Mouse (Mus musculus) forebrain, embryonic 13.5 days (tissue): ENCODE measurements around the gene Sorcs3. TPM values are rescaled to one million over a fixed set of nuclear protein-coding genes. Genes with fewer than 3 reads are reported as not detected.
A peak's percentile ranks its signal among the peaks of the same experiment; 100 is the strongest.

Source experiments
- ATAC-seq: fragments of 200-750 bp; cut with Nextera tagmentation; 2 replicates; pipeline ENCODE4 v1.8.0; 2017
- H3K27ac ChIP-seq: fragments of 300-500 bp; sonication (generic); 2 replicates; pipeline ENCODE4 v1.5.1; 2015; ENCODE audit warnings: inconsistent platforms, mild to moderate bottlenecking, moderate library complexity
- H3K27me3 ChIP-seq: fragments of 300-500 bp; sonication (generic); 2 replicates; pipeline ENCODE4 v1.6.1; 2015; ENCODE audit warnings: mild to moderate bottlenecking, inconsistent platforms
- H3K36me3 ChIP-seq: fragments of 300-500 bp; sonication (generic); 2 replicates; pipeline ENCODE4 v1.6.1; 2015; ENCODE audit warnings: mild to moderate bottlenecking, inconsistent platforms; ENCODE audit not compliant: poor library complexity, severe bottlenecking
- H3K4me1 ChIP-seq: fragments of 300-500 bp; sonication (generic); 2 replicates; pipeline ENCODE4 v1.6.1; 2015; ENCODE audit warnings: inconsistent platforms
- H3K4me2 ChIP-seq: fragments of 300-500 bp; sonication (generic); 2 replicates; pipeline ENCODE4 v1.6.1; 2015; ENCODE audit warnings: inconsistent platforms, mild to moderate bottlenecking, moderate library complexity
- H3K4me3 ChIP-seq: fragments of 300-500 bp; sonication (generic); 2 replicates; pipeline ENCODE4 v1.5.1; 2015; ENCODE audit warnings: mild to moderate bottlenecking, inconsistent platforms
- H3K9ac ChIP-seq: fragments of 300-500 bp; sonication (generic); 2 replicates; pipeline ENCODE4 v1.6.1; 2015; ENCODE audit warnings: mild to moderate bottlenecking, inconsistent platforms
- H3K9me3 ChIP-seq: fragments of 300-500 bp; sonication (generic); replicated peaks from 2 replicates; pipeline ENCODE4 v1.6.1; 2016; ENCODE audit warnings: inconsistent platforms
- WGBS: fragments of 180-500 bp; shearing (Covaris S2); methylation state at CpG from one replicate; pipeline ENCODE4 v1.1.7; 2015; 5-methylcytosine and 5-hydroxymethylcytosine counted together
- polyA plus RNA-seq: library from polyadenylated mRNA; unstranded; fragments of >200 nt; fragmentation: Nextera tagmentation; extraction: Ambion mirVana; gene quantifications from 2 replicates; pipeline ENCODE4 v1.2.1, GENCODE M21; 2015

Gene Sorcs3
- polyA plus RNA-seq: 3.8 and 5.3 TPM in 2 replicates

DNA sequence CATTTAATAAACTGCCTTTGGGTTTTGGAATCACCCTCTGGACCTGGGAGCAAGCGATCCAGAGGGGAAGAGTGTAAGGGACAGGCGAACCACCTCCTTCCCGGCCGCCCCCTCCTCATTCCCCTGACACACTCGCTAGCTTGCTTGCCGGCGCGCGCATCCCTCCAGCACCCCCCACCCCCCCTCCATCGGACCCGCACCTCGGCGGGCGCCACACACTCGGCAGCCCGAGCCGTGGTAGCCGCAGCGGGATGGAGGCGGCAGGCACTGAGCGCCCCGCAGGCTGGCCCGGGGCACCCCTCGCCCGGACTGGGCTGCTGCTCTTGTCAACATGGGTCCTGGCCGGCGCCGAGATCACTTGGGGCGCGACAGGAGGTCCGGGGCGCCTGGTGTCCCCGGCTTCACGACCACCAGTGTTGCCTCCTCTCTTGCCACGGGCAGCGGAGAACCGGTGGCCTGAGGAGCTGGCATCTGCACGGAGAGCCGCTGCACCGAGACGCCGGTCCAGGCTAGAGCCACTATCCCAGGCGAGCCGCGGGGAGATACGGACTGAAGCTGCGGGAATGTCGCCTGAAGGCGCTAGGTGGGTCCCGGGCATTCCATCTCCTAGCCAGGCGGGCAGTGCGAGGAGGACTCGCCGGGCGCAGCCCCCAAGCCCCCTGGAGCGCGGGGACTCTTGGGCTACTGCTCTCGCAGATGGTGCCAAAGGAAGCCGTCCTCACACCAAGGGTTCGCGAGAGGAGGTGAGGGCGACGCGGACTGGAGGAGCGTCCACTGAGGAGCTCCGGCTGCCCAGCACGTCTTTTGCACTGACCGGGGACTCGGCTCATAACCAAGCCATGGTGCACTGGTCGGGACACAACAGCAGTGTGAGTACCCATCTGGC lies at the start of gene Sorcs3:
Sorcs3 (plus strand) TSS at position 97 of the 886 bp plus-strand sequence.
- peaks cover 39% of the 10 kb centered on the region for H3K27me3 ChIP-seq
- under 1% methylated on average over 62 of the region's 70 CpGs for WGBS
- no peaks in the 10 kb centered on the region for H3K9me3 ChIP-seq
- peak within 1 kb of the TSS; percentile 99 for H3K4me2 ChIP-seq
- ATAC-seq: peak; percentile 59
- peaks cover 48% of the 10 kb centered on the region for H3K4me1 ChIP-seq
- no peaks in the 10 kb centered on the region for H3K36me3 ChIP-seq
- H3K27ac ChIP-seq: peak within 1 kb of the TSS; percentile 32
- peak within 1 kb of the TSS; percentile 63 for H3K4me3 ChIP-seq
- H3K9ac ChIP-seq: peak within 1 kb of the TSS; percentile 74

DNA sequence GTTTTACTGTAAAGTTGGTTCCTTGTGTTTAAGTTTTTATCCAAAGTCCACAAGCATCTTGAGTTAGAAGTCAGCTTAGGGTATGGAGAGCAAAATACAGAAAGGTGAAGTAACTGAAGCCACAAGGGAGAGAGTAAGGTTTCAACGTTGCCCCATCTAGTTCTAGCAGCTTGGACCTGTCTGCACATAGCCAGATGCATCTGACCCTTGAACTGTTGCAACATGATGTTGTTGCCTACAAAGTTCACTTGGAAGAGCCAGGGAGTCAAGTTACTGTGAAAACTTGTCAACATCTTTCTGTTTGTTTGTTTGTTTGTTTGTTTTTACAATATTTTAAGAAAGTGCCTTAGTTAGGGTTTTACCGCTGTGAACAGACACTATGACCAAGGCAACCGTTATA lies 40.5 kb upstream of the Sorcs3 start:
- Histone ChIP-seq H3K27ac (no peak overlapping the region), H3K36me3 (no peaks in the 10 kb centered on the region), H3K4me1 (no peaks in the 10 kb centered on the region), H3K4me2 (no peak overlapping the region), H3K27me3 (no peaks in the 10 kb centered on the region), H3K4me3 (no peak overlapping the region), H3K9me3 (no peaks in the 10 kb centered on the region), H3K9ac (no peak overlapping the region)
- ATAC-seq: no peak
- WGBS: 92% methylated on average over 3 of the region's 3 CpGs

DNA sequence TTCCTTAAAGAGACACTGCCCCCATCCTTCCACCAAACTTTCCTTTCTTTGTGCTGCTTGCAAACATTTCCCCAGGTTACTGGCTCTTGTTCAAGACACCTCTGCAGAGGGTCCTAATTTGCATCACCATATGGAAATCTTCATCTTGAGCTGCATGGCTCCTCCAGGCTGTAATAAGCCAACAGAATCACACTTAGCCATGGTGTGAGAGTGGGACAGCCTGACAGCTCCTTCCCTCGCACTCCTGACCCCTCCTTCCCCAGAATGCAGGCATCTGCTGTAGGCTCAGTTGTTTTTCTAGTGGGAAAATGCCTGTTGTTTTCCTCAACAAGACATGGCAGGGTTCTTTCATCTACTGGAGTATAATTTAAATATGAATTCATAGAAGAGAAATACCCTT lies 38.7 kb upstream of the Sorcs3 start:
- H3K4me3 ChIP-seq: no peak overlapping the region
- H3K27ac ChIP-seq: no peak overlapping the region
- H3K9ac ChIP-seq: no peak overlapping the region
- no peak overlapping the region for H3K4me2 ChIP-seq
- WGBS: 42% methylated on average over 1 of the region's 1 CpGs
- H3K27me3 ChIP-seq: no peaks in the 10 kb centered on the region
- ATAC-seq: peak; percentile 78
- no peaks in the 10 kb centered on the region for H3K4me1 ChIP-seq
- H3K9me3 ChIP-seq: no peaks in the 10 kb centered on the region
- no peaks in the 10 kb centered on the region for H3K36me3 ChIP-seq

DNA sequence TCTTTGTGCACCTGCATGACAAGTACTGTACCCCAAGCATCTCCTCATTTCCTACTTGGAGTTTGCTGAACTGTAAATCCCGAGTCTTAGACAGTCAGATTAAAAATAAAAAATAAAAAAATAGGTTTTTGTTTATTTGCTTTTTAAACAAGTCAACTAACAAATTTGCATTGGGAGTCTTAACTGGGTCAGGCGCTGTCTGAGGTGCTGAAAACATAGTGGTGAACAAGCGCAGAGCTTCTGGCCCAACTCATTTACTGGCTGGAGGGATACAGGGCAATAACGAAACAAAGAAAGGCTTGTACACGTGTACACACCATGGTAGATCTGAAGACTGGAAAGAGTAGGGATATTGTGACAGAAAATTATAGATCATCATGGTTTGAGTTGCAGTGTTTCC lies 37.5 kb upstream of the Sorcs3 start:
- Histone ChIP-seq H3K27me3 (no peaks in the 10 kb centered on the region), H3K9ac (no peak overlapping the region), H3K4me1 (no peaks in the 10 kb centered on the region), H3K4me3 (no peak overlapping the region), H3K27ac (no peak overlapping the region), H3K4me2 (no peak overlapping the region), H3K9me3 (no peaks in the 10 kb centered on the region), H3K36me3 (no peaks in the 10 kb centered on the region)
- ATAC-seq: no peak
- 60% methylated on average over 5 of the region's 5 CpGs for WGBS

DNA sequence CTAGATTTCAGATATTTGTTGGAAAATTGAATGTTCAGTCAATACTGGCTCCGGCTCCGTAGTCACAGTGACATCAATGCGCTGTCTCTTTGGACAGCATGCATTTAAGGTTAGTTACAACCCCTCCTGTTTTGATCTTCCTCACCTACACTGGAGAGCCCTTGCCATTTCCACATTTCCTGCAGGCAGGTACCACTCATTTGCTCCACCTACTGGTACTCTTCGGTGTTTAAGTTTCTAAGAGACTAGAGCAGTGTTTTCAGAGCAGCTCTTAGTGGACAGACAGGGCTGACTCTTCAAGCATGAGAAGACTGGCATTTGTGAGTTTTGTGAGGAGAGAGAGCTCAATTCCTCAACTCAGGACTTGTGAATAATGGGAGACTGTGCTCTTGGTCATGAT lies 31.1 kb upstream of the Sorcs3 start:
- Histone ChIP-seq H3K4me1 (no peaks in the 10 kb centered on the region), H3K9ac (no peak overlapping the region), H3K4me3 (no peak overlapping the region), H3K9me3 (no peaks in the 10 kb centered on the region), H3K36me3 (no peaks in the 10 kb centered on the region), H3K27ac (no peak overlapping the region), H3K27me3 (no peaks in the 10 kb centered on the region), H3K4me2 (no peak overlapping the region)
- ATAC-seq: no peak
- 69% methylated on average over 4 of the region's 4 CpGs for WGBS

DNA sequence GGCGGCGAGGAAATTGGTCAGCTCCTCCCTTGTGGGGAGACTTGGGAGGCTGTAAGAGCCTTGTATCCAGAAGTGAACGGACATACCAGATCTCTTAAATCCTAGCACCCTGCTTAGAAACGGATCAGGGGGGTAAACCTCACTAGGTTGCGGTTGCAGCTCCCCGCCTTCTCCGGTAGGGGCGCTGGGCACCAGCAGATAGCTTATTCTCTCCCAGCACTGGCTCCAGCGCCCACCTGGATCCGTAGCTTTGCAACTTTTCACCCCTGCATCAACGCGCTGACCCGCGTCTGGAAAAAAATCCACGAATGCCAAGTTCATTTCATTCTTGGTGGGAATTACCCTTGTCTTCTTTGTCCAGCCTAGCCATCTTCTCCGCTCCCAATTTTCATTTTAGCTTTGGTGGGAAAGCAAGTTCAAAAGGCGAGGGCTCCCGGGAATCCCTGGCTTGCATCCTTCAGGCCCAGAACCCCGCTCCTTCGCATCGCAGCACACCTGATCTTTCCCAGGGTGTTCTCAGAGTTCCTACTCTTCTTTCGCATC lies 1.8 kb upstream of the Sorcs3 start:
- peak overlapping the region; percentile 63 for H3K4me3 ChIP-seq
- peak; percentile 28; the same call in 1 of the 2 replicates for ATAC-seq
- no peaks in the 10 kb centered on the region for H3K36me3 ChIP-seq
- under 1% methylated on average over 21 of the region's 22 CpGs for WGBS
- peak overlapping the region; percentile 99 for H3K4me2 ChIP-seq
- H3K4me1 ChIP-seq: peaks cover 38% of the 10 kb centered on the region
- no peaks in the 10 kb centered on the region for H3K9me3 ChIP-seq
- peaks cover 30% of the 10 kb centered on the region for H3K27me3 ChIP-seq
- H3K27ac ChIP-seq: no peak overlapping the region
- H3K9ac ChIP-seq: peak overlapping the region; percentile 74; the same call in 1 of the 2 replicates

DNA sequence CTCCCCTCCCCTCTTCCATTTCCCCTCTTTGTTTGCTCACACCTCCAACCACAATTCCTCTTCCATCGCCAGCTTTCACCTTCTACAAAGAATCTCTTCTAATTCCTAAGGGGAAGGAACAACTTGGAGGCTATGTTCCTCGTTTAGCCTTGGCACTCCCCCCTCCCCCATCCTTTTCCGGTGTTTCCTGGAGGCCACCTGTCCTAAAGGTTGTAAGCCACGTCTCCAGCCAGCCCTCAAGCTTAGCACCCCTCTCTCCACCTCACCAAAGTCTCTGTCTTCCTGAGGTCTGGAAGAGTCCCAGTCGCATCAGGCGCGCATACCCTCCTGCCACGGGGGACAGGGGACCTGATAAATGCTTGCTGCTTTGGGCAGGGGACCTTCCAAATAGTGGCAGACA lies 1.3 kb upstream of the Sorcs3 start:
- Histone ChIP-seq H3K36me3 (no peaks in the 10 kb centered on the region), H3K4me1 (peaks cover 42% of the 10 kb centered on the region), H3K27me3 (peaks cover 34% of the 10 kb centered on the region), H3K27ac (no peak overlapping the region; the same call in 1 of the 2 replicates), H3K9me3 (no peaks in the 10 kb centered on the region), H3K9ac (peak overlapping the region; percentile 74), H3K4me2 (peak overlapping the region; percentile 99), H3K4me3 (peak overlapping the region; percentile 63)
- WGBS: 1% methylated on average over 8 of the region's 8 CpGs
- peak; percentile 7; the same call in 1 of the 2 replicates for ATAC-seq

DNA sequence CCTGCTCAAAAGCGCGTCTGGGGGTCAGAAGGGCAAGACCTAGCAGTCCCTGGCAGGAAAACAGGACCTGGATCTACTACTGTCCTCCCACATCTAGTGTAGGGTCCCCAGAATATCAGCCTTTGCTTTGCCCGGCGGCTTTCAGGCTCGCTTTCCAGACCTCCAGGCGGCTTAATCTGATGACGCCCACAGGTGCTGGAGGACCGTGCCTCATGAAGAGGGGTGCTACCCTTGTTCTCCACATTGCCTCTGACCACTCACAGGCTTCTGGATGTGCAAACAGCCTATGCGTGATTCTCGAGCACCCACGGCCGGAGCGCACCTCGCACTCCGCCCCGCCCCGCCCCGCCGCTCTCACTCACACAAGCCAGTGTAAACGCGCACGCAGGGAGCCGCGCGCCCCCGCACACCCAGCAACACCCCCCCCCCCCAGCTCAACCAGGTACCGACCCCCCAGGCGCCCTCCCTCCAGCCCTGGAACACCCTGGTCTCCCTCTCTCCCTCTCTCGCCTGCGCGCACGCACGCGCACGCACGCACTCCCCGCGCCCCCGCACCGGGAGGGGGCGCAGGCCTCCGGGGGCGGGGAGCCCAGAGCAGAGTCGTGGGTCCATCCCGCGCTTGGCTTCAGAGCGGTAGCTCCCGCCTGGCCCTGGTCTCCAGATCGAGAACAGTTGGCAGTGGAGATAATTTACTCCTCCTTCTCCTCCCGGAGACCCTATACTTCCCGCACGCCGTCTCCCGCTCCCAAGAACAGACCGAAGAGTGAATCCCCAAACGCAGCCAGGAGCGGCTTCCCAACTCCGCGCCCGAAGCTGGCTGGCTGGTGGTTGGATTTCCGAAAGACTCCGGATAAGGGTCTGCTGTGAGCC lies 698 bp upstream of the Sorcs3 start:
- peaks cover 48% of the 10 kb centered on the region for H3K4me1 ChIP-seq
- H3K27me3 ChIP-seq: peaks cover 39% of the 10 kb centered on the region
- H3K36me3 ChIP-seq: no peaks in the 10 kb centered on the region
- peak overlapping the region; percentile 74 for H3K9ac ChIP-seq
- peak overlapping the region; percentile 99 for H3K4me2 ChIP-seq
- peak overlapping the region; percentile 63 for H3K4me3 ChIP-seq
- peak; percentile 44 for ATAC-seq
- 1% methylated on average over 43 of the region's 62 CpGs for WGBS
- H3K27ac ChIP-seq: no peak overlapping the region; the same call in 1 of the 2 replicates
- H3K9me3 ChIP-seq: no peaks in the 10 kb centered on the region

DNA sequence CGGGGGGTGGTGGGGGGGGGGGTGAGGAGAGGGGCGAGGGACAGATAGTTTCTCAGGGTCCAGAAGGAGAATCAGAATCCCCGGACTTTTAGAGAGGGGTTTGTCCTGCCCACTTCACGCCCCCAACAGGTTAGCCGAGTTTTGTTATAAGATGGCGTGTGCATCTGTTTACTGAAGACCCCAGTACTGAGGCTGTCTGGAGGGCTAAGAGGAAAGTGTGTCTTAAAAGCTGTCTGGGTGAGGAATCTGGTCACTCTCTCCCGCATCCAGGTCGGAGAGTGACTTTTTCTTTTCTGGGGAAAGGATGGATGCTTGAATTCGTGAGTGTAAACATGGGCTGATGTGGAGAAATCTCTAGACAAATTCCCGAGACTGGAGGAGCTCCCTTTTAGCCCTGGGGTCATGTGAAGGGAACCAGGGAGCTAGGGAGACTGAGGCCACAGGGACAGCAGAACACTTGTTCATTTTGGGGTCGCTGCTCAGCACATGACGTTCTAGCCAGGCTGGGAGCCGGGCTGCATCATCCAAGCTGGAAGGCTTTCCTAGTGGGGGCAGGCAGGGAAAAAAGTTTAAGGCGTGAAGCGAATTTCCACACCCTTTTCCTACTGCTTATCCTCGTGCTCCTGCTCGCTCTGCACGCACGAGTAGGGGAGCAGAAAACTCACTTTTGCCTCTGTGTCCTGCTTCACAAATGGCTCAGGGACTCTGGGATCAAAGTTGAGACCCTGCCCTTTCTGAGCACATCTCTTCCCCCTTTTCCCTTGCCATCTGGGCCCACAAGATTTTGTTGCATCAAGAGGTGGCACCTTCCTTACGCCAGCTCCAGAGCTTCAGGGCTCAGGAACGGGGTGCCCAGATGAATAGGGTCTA lies 1.3 kb downstream of the Sorcs3 start:
- peak overlapping the region; percentile 63 for H3K4me3 ChIP-seq
- ATAC-seq: no peak
- 0 out of 2 replicates have a peak, but pooled peaks cover under 1% of the 10 kb centered on the region for H3K9me3 ChIP-seq
- H3K4me1 ChIP-seq: peaks cover 48% of the 10 kb centered on the region
- no peak overlapping the region; the same call in 1 of the 2 replicates for H3K27ac ChIP-seq
- H3K27me3 ChIP-seq: peaks cover 39% of the 10 kb centered on the region
- H3K36me3 ChIP-seq: no peaks in the 10 kb centered on the region
- WGBS: 2% methylated on average over 20 of the region's 21 CpGs
- peak overlapping the region; percentile 74 for H3K9ac ChIP-seq
- peak overlapping the region; percentile 99 for H3K4me2 ChIP-seq

DNA sequence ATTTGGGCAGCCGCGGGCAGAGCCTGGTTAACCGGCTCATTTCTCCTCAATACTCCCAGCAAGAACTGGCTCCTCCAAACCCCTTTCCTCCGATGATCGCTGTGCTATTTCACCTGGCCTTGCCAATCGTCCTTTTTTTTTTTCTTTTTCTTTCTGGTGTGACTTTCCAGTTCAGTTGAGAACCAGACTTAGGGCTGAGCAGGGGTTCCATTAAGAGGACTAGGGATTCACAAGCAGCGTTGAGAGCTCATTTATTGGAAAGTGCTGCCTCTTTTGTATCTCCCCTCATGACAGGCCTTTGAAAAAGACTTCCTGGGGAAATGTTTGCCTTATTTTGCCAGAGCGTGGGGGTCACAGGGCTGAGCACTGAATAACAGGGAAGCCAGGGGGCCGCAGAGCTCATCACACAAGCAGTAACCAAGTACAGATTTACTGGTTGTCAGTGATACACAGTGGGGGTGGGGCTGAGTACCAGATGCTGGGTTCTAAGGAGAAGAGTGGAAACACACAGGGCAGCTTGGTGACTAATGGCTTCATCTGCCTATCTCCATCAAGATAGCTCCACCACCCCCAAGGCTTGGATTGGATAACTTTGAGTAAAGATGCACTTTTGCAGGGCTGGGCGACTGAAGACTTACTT lies 2.0 kb downstream of the Sorcs3 start:
- Histone ChIP-seq H3K9me3 (0 out of 2 replicates have a peak, but pooled peaks cover 6% of the 10 kb centered on the region), H3K27ac (no peak overlapping the region), H3K4me1 (peaks cover 48% of the 10 kb centered on the region), H3K4me3 (peak overlapping the region; percentile 63), H3K9ac (peak overlapping the region; percentile 43), H3K4me2 (peak overlapping the region; percentile 99), H3K36me3 (no peaks in the 10 kb centered on the region), H3K27me3 (peaks cover 39% of the 10 kb centered on the region)
- no peak for ATAC-seq
- 6% methylated on average over 10 of the region's 10 CpGs for WGBS

DNA sequence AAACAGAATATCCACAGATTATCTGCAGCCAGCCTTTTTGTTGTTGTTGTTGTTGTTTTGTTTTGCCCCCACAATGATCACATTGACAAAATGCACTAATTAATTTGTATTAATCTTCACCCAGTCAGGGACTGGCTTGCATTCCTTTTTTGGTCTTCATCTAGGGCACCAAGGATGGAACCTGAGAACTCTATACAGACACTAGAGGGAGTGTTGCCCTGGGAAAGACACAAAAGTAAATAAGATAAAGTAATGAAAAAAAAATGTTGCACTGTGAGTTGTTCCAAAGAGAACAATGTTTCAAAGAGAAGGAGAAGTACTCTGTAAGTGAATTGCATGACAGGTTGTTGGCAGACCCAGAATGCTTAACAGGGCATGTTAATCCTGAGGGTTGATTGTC lies 9.6 kb downstream of the Sorcs3 start:
- ATAC-seq: no peak
- no peak overlapping the region for H3K4me3 ChIP-seq
- 0 out of 2 replicates have a peak, but pooled peaks cover 7% of the 10 kb centered on the region for H3K4me1 ChIP-seq
- no peaks in the 10 kb centered on the region for H3K27me3 ChIP-seq
- no peak overlapping the region for H3K9ac ChIP-seq
- H3K9me3 ChIP-seq: 0 out of 2 replicates have a peak, but pooled peaks cover 6% of the 10 kb centered on the region
- H3K36me3 ChIP-seq: no peaks in the 10 kb centered on the region
- no peak overlapping the region for H3K4me2 ChIP-seq
- no peak overlapping the region for H3K27ac ChIP-seq
